Mouse (Mus musculus) CH12F3 (cell line): ENCODE results near the gene Prdm1.

Source experiments
- in situ Hi-C: fragments of 300-500 bp; cut with MboI; formaldehyde crosslinking; loops from 2 replicates; pipeline ENCODE4 v1.14.3; 2020; ENCODE audit warnings: low sequenced_read_pairs

Gene Prdm1

GRCm38 (mm10) chr10:44458534-44459315 lies 69.6 kb downstream of the Prdm1 start:
- in situ Hi-C loops, result loop anchor here (10.0 to 25.0 kb wide), 4 partner anchors 124 to 546 kb away; no protein-coding TSS in a partner anchor

GRCm38 (mm10) chr10:44457791-44458533 lies 70.3 kb downstream of the Prdm1 start:
- in situ Hi-C loops, result loop anchor here (10.0 to 25.0 kb wide), 4 partner anchors 123 to 547 kb away; no protein-coding TSS in a partner anchor

GRCm38 (mm10) chr10:44456757-44457595 lies 71.3 kb downstream of the Prdm1 start:
- in situ Hi-C loops, result loop anchor here (10.0 to 25.0 kb wide), 4 partner anchors 122 to 548 kb away; no protein-coding TSS in a partner anchor

GRCm38 (mm10) chr10:44454753-44455152 lies 73.5 kb downstream of the Prdm1 start:
- in situ Hi-C loops, result loop anchor here (10.0 to 25.0 kb wide), 4 partner anchors 120 to 550 kb away; no protein-coding TSS in a partner anchor

GRCm38 (mm10) chr10:44454111-44454510 lies 74.2 kb downstream of the Prdm1 start:
- in situ Hi-C loops, result loop anchor here (10.0 to 25.0 kb wide), 4 partner anchors 119 to 551 kb away; no protein-coding TSS in a partner anchor

- in situ Hi-C loops, result loop anchor here (10.0 to 25.0 kb wide), 4 partner anchors 116 to 554 kb away; no protein-coding TSS in a partner anchor
Measured at GRCm38 (mm10) chr10:44450835-44451234, 77.5 kb downstream of the Prdm1 start.

- in situ Hi-C loops, result loop anchor here (10.0 to 25.0 kb wide), 4 partner anchors 115 to 555 kb away; no protein-coding TSS in a partner anchor
Measured at GRCm38 (mm10) chr10:44450108-44450507, 78.2 kb downstream of the Prdm1 start.

GRCm38 (mm10) chr10:44449666-44450065 lies 78.6 kb downstream of the Prdm1 start:
- in situ Hi-C loops, result loop anchor here (10.0 to 25.0 kb wide), 4 partner anchors 115 to 555 kb away; no protein-coding TSS in a partner anchor

- in situ Hi-C loops, result no loop called here
Measured at GRCm38 (mm10) chr10:44448165-44448564, 80.1 kb downstream of the Prdm1 start.

GRCm38 (mm10) chr10:44447406-44448139 lies 80.7 kb downstream of the Prdm1 start:
- in situ Hi-C loops, result no loop called here

- in situ Hi-C loops, result no loop called here
Measured at GRCm38 (mm10) chr10:44447001-44447400, 81.3 kb downstream of the Prdm1 start.

GRCm38 (mm10) chr10:44444415-44444814 lies 83.9 kb downstream of the Prdm1 start:
- in situ Hi-C loops, result no loop called here

GRCm38 (mm10) chr10:44443696-44444095 lies 84.6 kb downstream of the Prdm1 start:
- in situ Hi-C loops, result no loop called here

GRCm38 (mm10) chr10:44439732-44440131 lies 88.6 kb downstream of the Prdm1 start:
- in situ Hi-C loops, result no loop called here

- in situ Hi-C loops, result no loop called here
Measured at GRCm38 (mm10) chr10:44437614-44438013, 90.7 kb downstream of the Prdm1 start.

- in situ Hi-C loops, result no loop called here
Measured at GRCm38 (mm10) chr10:44435956-44436355, 92.3 kb downstream of the Prdm1 start.

- in situ Hi-C loops, result no loop called here
Measured at GRCm38 (mm10) chr10:44434702-44435181, 93.6 kb downstream of the Prdm1 start.

- in situ Hi-C loops, result no loop called here
Measured at GRCm38 (mm10) chr10:44432235-44432634, 96.1 kb downstream of the Prdm1 start.

- in situ Hi-C loops, result no loop called here
Measured at GRCm38 (mm10) chr10:44431689-44432088, 96.6 kb downstream of the Prdm1 start.
